Mouse (Mus musculus) small intestine, adult 2 months (tissue): ENCODE measurements around the gene Cpeb3.

ENCODE experiments used
- CTCF ChIP-seq: fragments of 200-500 bp; IDR thresholded peaks from 2 replicates; pipeline ENCODE4 v1.5.1; 2012; ENCODE audit warnings: low read depth, mild to moderate bottlenecking, control low read depth, inconsistent platforms, low read length, moderate library complexity, mixed read lengths; ENCODE audit not compliant: insufficient replicate concordance, insufficient read length; ENCODE audit errors: extremely low read depth
- POLR2A ChIP-seq: fragments of 200-500 bp; IDR thresholded peaks from 2 replicates; pipeline ENCODE4 v1.6.1; 2012; ENCODE audit warnings: low read depth, mild to moderate bottlenecking, control low read depth, inconsistent platforms, low read length, moderate library complexity

GRCm38 (mm10) chr19:37131660-37132059, 76.7 kb downstream of the Cpeb3 start:
- no peak for TF ChIP-seq CTCF
- TF ChIP-seq POLR2A, result no peak
